Mouse (Mus musculus) cortical plate, adult 2 months (tissue): Measurements from ENCODE around the gene Rufy4.

Source experiments
- CTCF ChIP-seq: fragments of 200-500 bp; IDR thresholded peaks from 2 replicates; pipeline ENCODE4 v1.5.1; 2011; ENCODE audit warnings: mild to moderate bottlenecking, control low read depth, low read length; ENCODE audit not compliant: insufficient read depth; ENCODE audit errors: extremely low read depth
- POLR2A ChIP-seq: fragments of 200-500 bp; IDR thresholded peaks from 2 replicates; pipeline ENCODE4 v1.6.1; 2011; ENCODE audit warnings: mild to moderate bottlenecking, low read length, control low read depth; ENCODE audit not compliant: insufficient read depth; ENCODE audit errors: extremely low read depth

- no peak for TF ChIP-seq CTCF
- TF ChIP-seq POLR2A: no peak
Observed at GRCm38 (mm10) chr1:74190471-74190870, 65.1 kb downstream of the Rufy4 start.
